Mouse (Mus musculus): ENCODE measurements around the gene Reck.

DNA sequence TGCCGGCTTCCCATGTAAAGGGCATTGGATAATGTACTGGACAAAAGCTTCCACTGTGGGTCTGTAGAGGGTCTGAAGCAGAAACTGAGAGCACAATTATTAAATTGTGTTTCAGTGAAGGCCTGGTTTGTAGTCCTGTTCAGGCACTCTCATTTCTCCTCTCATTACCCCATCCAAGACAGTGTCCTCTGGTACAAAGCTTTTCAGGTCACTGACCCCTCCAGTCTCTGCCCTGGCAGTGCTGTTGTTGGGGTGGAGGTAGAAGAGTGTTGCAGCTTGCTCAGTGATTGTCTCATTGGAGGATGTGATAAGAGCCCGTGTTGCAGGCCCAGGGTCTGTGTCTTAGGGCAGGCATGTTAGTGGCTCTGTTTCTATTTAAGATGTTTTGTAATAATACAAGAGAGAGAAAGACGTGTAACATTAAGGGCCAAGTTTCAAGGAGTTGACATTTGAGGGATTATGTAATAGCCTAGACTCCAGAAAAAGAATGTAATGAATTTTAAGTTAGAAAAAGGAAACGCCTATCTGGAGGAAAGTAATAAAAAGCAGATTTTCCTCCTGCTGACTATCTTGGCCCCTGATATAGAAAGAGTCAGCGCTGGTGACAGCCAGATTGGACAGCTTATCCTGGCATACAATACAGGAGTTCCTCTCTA, 2.9 kb downstream of the Reck start:
- TF ChIP-seq CTCF (IDR thresholded peaks at IDR 0.05; ENCODE audit: low read depth) = no peak
- no peak for TF ChIP-seq EP300 (IDR thresholded peaks at IDR 0.05; ENCODE audit: low read depth)

All from liver, embryonic 14.5 days (tissue).